Mouse (Mus musculus) heart, postnatal 14 days (tissue): ENCODE results near the gene Olfr727. TPM values are rescaled to one million over a fixed set of nuclear protein-coding genes. Genes with fewer than 3 reads are reported as not detected.

ENCODE experiments used
- DNase-seq, 2 experiments: peaks; one replicate each; pipeline ENCODE4 v3.0.0; 2021 to 2022
- intact Hi-C: fragments of 180-260 bp; cut with DNase I; formaldehyde crosslinking; loops from one replicate; pipeline ENCODE4 v1.15.1; 2025
- long read RNA-seq, 2 experiments: library from polyadenylated mRNA; stranded (forward); transcript quantifications; one replicate each; pipeline ENCODE4 v2.0.0; 2021
- total RNA-seq, 2 experiments: library from RNA; stranded (reverse); gene quantifications; 2 replicates each; pipeline ENCODE4 v1.2.3; 2021

Olfr727 gene
- total RNA-seq: not detected
- long read RNA-seq, experiment 1: 0 reads
- long read RNA-seq, experiment 2: 0 reads

DNA sequence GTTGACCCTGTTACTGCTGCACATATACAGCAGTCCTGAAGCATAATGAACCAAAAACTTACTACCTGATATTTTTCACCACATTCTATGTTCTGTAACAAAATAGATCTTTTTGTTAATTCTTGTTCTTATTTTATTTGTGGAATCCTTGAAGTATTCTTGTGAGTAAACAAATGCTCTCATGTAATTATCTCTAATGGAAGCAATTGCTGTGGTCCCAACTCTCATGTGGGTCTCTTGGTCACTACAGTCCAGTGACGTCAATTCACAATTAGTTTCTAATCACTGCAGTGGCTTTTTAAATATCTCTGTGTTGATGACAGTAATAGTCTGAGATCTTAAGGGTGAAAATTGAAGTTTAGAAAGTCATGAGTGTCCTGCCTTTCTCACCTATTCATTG lies at the start of gene Olfr727:
Gene Olfr727, plus strand, starts transcription at position 301 of the 400 bp plus-strand sequence.
- intact Hi-C loops: no loop called here
- DNase-seq: no peak

GRCm38 (mm10) chr14:50090853-50091252 lies 32.1 kb upstream of the Olfr727 start, which contains the start of gene Olfr726:
TSS of gene Olfr726 (minus strand) at chr14:50090953.
- intact Hi-C loops: no loop called here
- DNase-seq: no peak

DNA sequence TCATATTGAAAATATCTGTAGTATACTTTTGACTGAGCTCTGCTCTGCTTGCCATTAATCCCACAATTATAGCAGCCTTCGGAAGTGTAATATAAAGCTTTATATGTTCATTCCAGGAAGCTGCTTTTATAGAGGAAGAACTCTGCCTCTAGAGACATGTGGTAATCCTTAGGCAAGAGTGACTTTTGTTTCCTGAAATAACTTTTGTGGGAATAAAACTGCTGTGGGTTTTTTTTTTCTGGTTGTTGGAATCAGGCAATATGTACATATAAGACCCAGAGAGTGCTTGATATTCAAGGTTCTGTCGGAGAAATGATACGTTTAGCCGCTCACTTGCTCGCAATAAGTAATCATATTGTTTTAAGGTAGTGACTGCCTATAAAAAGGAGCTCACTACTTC lies 19.6 kb downstream of the Olfr727 start, which contains the start of gene Olfr728:
Gene Olfr728, minus strand, starts transcription at position 101 of the 400 bp plus-strand sequence.
- intact Hi-C loops: no loop called here
- no peak for DNase-seq

DNA sequence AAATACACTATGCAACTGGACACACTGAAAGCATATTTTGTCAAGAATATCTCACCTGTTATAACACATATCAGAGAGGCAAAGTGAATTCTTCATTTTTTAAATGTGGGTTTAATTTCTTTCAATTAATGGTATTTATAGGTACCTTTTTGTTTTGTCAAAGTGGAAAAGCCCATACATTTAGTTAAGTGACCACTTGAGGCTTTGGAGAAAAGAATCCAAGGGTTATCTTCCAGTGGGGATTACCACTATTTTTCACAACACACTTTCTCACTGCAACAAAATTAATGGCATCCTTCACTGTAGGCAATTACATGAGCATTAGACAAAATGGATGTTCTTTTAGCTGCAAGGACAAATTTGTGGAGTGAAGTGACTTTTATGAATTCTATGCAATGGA lies 29.8 kb downstream of the Olfr727 start, which contains the start of gene Olfr729:
Gene Olfr729, minus strand, starts transcription at position 101 of the 400 bp plus-strand sequence.
- intact Hi-C loops: no loop called here

More for the DNA sequence above, 29.8 kb downstream of the Olfr727 start, which contains the start of gene Olfr729:
- no peak for DNase-seq

Other genes starting within 250 kb of the Olfr727 start
- gene Olfr722, start 221.2 kb upstream of the Olfr727 start, total RNA-seq: not detected
- not detected for gene Olfr723, start 191.4 kb upstream of the Olfr727 start, total RNA-seq
- gene Olfr724, start 159.9 kb upstream of the Olfr727 start, total RNA-seq: not detected
- gene Olfr725, start 82.8 kb upstream of the Olfr727 start, total RNA-seq: not detected
- not detected for gene Olfr726, start 32.2 kb upstream of the Olfr727 start, total RNA-seq
- gene Olfr728, start 19.5 kb downstream of the Olfr727 start, total RNA-seq: not detected
- not detected for gene Olfr729, start 29.7 kb downstream of the Olfr727 start, total RNA-seq
- gene Olfr730, start 65.0 kb downstream of the Olfr727 start, total RNA-seq: not detected
- gene Olfr731, start 118.7 kb downstream of the Olfr727 start, total RNA-seq: not detected
- not detected for gene Olfr732, start 161.0 kb downstream of the Olfr727 start, total RNA-seq
- gene Olfr733, start 178.3 kb downstream of the Olfr727 start, total RNA-seq: not detected
- gene Olfr734, start 203.6 kb downstream of the Olfr727 start, total RNA-seq: not detected
- gene Olfr735, start 225.7 kb downstream of the Olfr727 start, total RNA-seq: not detected
- gene Tlr11, start 234.7 kb downstream of the Olfr727 start, total RNA-seq: not detected